In genomic region chr8:72262756-72263155, GRCm38 (mm10) we compare ENCODE assay signal across 26 mouse cellular contexts. TPM values are rescaled to one million over a fixed set of nuclear protein-coding genes. Genes with fewer than 3 reads are reported as not detected.
DNase-seq lines count a peak whose midpoint lies in the region; ATAC-seq lines count a peak whose summit lies in the region.
"Had no signal": no experiment of that assay in that cellular context is flagged by ENCODE, and none has a peak within 500 bp of the region (broad histone marks: within the 10 kb centered on the region; RNA-seq: fewer than 3 reads in every experiment).

No protein-coding gene starts in this region.

- H3K27ac ChIP-seq in heart, embryonic 12.5 days (ENCODE audit: poor library complexity, severe bottlenecking) = no peak overlapping the region
- H3K27ac ChIP-seq: embryonic facial prominence, embryonic 12.5 days; forebrain, embryonic 13.5 days; heart, embryonic 13.5 days; hindbrain, embryonic 12.5 days had no signal

- H3K4me3 ChIP-seq in heart, embryonic 12.5 days = no peak overlapping the region
- H3K4me3 ChIP-seq: embryonic facial prominence, embryonic 12.5 days; forebrain, embryonic 13.5 days; heart, embryonic 13.5 days; hindbrain, embryonic 12.5 days had no signal

- no peak for ATAC-seq in heart, embryonic 12.5 days (ENCODE audit: insufficient number of reproducible peaks, low FRiP score)
- ATAC-seq: forebrain, embryonic 13.5 days; forebrain, postnatal 0 days; hindbrain, embryonic 16.5 days; inflammation-experienced regulatory T-cells, adult 6 months; intestine, postnatal 0 days had no signal

- no peak overlapping the region for H3K4me2 ChIP-seq in heart, embryonic 12.5 days
- H3K4me2 ChIP-seq: embryonic facial prominence, embryonic 12.5 days; forebrain, embryonic 13.5 days; heart, embryonic 13.5 days; hindbrain, embryonic 12.5 days had no signal

- H3K36me3 ChIP-seq in heart, embryonic 12.5 days = no peaks in the 10 kb centered on the region
- H3K36me3 ChIP-seq: embryonic facial prominence, embryonic 12.5 days; heart, embryonic 13.5 days; hindbrain, embryonic 12.5 days had no signal

- H3K9ac ChIP-seq in heart, embryonic 12.5 days = no peak overlapping the region
- H3K9ac ChIP-seq: embryonic facial prominence, embryonic 12.5 days; forebrain, embryonic 13.5 days; forebrain, postnatal 0 days; heart, embryonic 13.5 days; hindbrain, embryonic 12.5 days had no signal

- no peaks in the 10 kb centered on the region for H3K27me3 ChIP-seq in heart, embryonic 12.5 days (replicated peaks)
- H3K27me3 ChIP-seq: CH12.LX; embryonic facial prominence, embryonic 12.5 days; forebrain, embryonic 13.5 days; heart, embryonic 13.5 days had no signal

- H3K4me1 ChIP-seq in heart, embryonic 12.5 days (replicated peaks) = peaks cover 12% of the 10 kb centered on the region
- H3K4me1 ChIP-seq: forebrain, embryonic 13.5 days; hindbrain, embryonic 12.5 days had no signal

- peak; percentile 88 for DNase-seq in heart, adult 11 months
- DNase-seq in MN1 (ENCODE audit: low spot score) = peak; percentile 23
- DNase-seq in adrenal gland, adult 18-20 months (ENCODE audit: low spot score in 2 of 2) = peak; percentile 48 to 71
- DNase-seq in adrenal gland, postnatal 14 days = peak; percentile 79
- no peak for DNase-seq in thymus, postnatal 4 days
- DNase-seq in T-cell, adult 2 months (ENCODE audit: low spot score) = no peak
- DNase-seq: cerebellum, adult 11-12 months; cerebellum, adult 9-10 months; cerebellum, postnatal 25 days; forebrain, postnatal 0 days; gastrocnemius, postnatal 36 days; heart, postnatal 36 days; kidney, adult 8-10 months had no signal

- H3K9me3 ChIP-seq in heart, embryonic 12.5 days (replicated peaks) = no peaks in the 10 kb centered on the region
- H3K9me3 ChIP-seq: embryonic facial prominence, embryonic 12.5 days; heart, embryonic 13.5 days; hindbrain, embryonic 12.5 days had no signal

- 95% methylated on average over 2 of the region's 2 CpGs for whole genome bisulfite sequencing in heart, embryonic 12.5 days

RNA-seq across cellular contexts. Expression of gene Ap1m1, which starts 22.9 kb away (rescaled TPM):
- polyA plus RNA-seq in heart, embryonic 12.5 days (2016; fragmentation: Nextera tagmentation; extraction: Ambion mirVana) = 112 and 113 TPM in 2 replicates
- total RNA-seq in adrenal gland, adult 18-20 months (2021) = 10 to 100 TPM; 52.6 to 55.4 TPM
- 68.1 and 79.4 TPM in 2 replicates for total RNA-seq in adrenal gland, postnatal 14 days (2021)

RNA-seq across cellular contexts. Expression of gene Gm10282, which starts 42.3 kb away (rescaled TPM):
- 17.1 and 19.9 TPM in 2 replicates for polyA plus RNA-seq in heart, embryonic 12.5 days (2016; fragmentation: Nextera tagmentation; extraction: Ambion mirVana)
- total RNA-seq in adrenal gland, adult 18-20 months (2021) = 10 to 100 TPM in 1 of 2 experiments, 1 to 10 TPM in 1; 4.1 to 11.3 TPM
- total RNA-seq in adrenal gland, postnatal 14 days (2021) = 16.0 and 16.8 TPM in 2 replicates

RNA-seq across cellular contexts. Expression of gene Fam32a, which starts 43.2 kb away (rescaled TPM):
- polyA plus RNA-seq in heart, embryonic 12.5 days (2016; fragmentation: Nextera tagmentation; extraction: Ambion mirVana) = 43.9 and 44.7 TPM in 2 replicates
- total RNA-seq in adrenal gland, adult 18-20 months (2021) = 10 to 100 TPM; 48.6 to 71.9 TPM
- total RNA-seq in adrenal gland, postnatal 14 days (2021) = 51.9 and 60.3 TPM in 2 replicates

RNA-seq across cellular contexts. Expression of gene Gm11034, which starts 49.3 kb away (rescaled TPM):
- polyA plus RNA-seq in heart, embryonic 12.5 days (2016; fragmentation: Nextera tagmentation; extraction: Ambion mirVana) = not detected in 2 replicates
- not detected for total RNA-seq in adrenal gland, adult 18-20 months (2021)
- total RNA-seq in adrenal gland, postnatal 14 days (2021) = not detected in 2 replicates
- total RNA-seq: CH12.LX; forebrain, postnatal 0 days; gastrocnemius, adult 18-20 months; gastrocnemius, postnatal 36 days; heart, adult 8-10 months; heart, postnatal 36 days had no signal
- polyA plus RNA-seq: cortical plate, adult 2 months; embryonic facial prominence, embryonic 12.5 days; forebrain, embryonic 13.5 days; forebrain, postnatal 0 days; heart, embryonic 13.5 days; heart, postnatal 0 days; hindbrain, embryonic 12.5 days; hindbrain, embryonic 16.5 days; inflammation-experienced regulatory T-cells, adult 6 months; intestine, postnatal 0 days had no signal

RNA-seq across cellular contexts. Expression of gene Cib3, which starts 50.1 kb away (rescaled TPM):
- not detected in 2 replicates for polyA plus RNA-seq in heart, embryonic 12.5 days (2016; fragmentation: Nextera tagmentation; extraction: Ambion mirVana)
- not detected for total RNA-seq in adrenal gland, adult 18-20 months (2021)
- total RNA-seq in adrenal gland, postnatal 14 days (2021) = not detected in 2 replicates
- total RNA-seq: CH12.LX; gastrocnemius, adult 18-20 months; gastrocnemius, postnatal 36 days had no signal
- polyA plus RNA-seq: cortical plate, adult 2 months; embryonic facial prominence, embryonic 12.5 days; forebrain, embryonic 13.5 days; forebrain, postnatal 0 days; heart, embryonic 13.5 days; heart, postnatal 0 days; hindbrain, embryonic 12.5 days; hindbrain, embryonic 16.5 days had no signal

Comparison
In these comparisons a context has a peak if more than half of its experiments do, and no peak if none do; other contexts are left out.
1. DNase-seq: peak in heart, adult 11 months (single experiment), MN1 (single experiment), adrenal gland, adult 18-20 months (2 of 2) and adrenal gland, postnatal 14 days (single experiment); none in thymus, postnatal 4 days (single experiment) and T-cell, adult 2 months (single experiment).